Mouse (Mus musculus): ENCODE data around the gene Atp5e.

Atp5e gene

DNA sequence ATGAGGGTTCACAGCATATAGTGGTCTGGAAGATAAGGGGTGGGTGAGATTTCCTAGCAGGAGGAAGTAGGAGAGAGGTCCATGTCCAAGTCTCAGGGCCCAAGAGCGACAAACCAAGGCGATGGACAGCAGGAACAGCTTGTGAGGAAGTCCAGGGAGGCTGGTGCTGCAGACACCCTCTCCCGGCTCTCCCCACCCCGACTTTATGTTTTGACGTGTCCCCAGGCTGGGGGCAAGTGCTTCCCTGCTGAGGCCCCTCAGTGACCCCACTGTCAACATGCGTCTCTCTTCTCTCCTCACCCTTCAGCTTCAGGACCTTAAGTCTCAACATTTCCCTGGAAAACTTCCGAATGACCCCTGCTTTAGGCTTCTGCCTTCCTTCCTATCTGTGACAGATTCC is 50.8 kb downstream of the Atp5e start:
- DNase-seq: no peak

Measured in thymus, postnatal 36 days (tissue).